Mouse (Mus musculus): ENCODE results near the gene Gatad2b.

GRCm38 (mm10) chr3:90263121-90263771 lies 29.7 kb upstream of the Gatad2b start:
- TF ChIP-seq CTCF (IDR thresholded peaks at IDR 0.05; ENCODE audit: borderline replicate concordance, extremely low read depth, insufficient read depth, insufficient read length), result no peak
- TF ChIP-seq POLR2A (IDR thresholded peaks at IDR 0.05; ENCODE audit: borderline replicate concordance, extremely low read depth, insufficient read depth, insufficient read length, poor library complexity, severe bottlenecking), result no peak

Data from brain, embryonic 14.5 days (tissue).